In the genomic region with DNA sequence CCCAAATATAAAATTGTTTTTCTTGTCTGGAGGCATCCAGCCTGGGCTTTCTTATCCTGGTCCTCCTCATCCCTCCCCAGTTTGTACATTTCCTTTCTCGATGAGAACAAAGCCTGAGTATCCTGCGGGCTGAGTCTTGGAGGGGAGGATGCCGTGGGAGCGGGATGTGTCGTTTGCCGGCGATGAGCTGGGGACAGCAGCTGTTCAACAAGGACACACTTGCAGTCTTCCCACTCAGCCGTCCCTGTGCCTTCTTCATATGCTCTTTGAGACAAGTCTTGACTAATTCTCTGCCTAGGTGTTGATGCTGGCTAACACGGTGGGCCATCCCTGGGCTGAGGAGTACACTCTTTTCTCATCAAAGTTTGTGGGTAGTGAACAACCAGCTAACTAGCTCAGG, we compare ENCODE assay signal across 19 mouse cellular contexts. TPM values are rescaled to one million over a fixed set of nuclear protein-coding genes. Genes with fewer than 3 reads are reported as not detected.
A peak's percentile ranks its signal among the peaks of the same experiment; 100 is the strongest.
DNase-seq lines count a peak whose midpoint lies in the region; ATAC-seq and TF ChIP-seq lines count a peak whose summit lies in the region.
"Had no signal": no experiment of that assay in that cellular context is flagged by ENCODE, and none has a peak within 500 bp of the region (broad histone marks: within the 10 kb centered on the region; RNA-seq: fewer than 3 reads in every experiment).

No protein-coding gene starts in this region.

- TF ChIP-seq EP300 in liver, embryonic 14.5 days (IDR thresholded peaks at IDR 0.05; ENCODE audit: low read depth): no peak

- no peak for TF ChIP-seq CTCF in kidney, adult 2 months (conservative IDR thresholded peaks at IDR 0.05; ENCODE audit: insufficient read depth, insufficient read length, low read depth, low read length)
- TF ChIP-seq CTCF in liver, embryonic 14.5 days (IDR thresholded peaks at IDR 0.05; ENCODE audit: low read depth): no peak

- H3K4me2 ChIP-seq in liver, embryonic 14.5 days (ENCODE audit: low read depth): no peak overlapping the region
- no peak overlapping the region for H3K4me2 ChIP-seq in midbrain, embryonic 16.5 days (ENCODE audit: low read length)
- H3K4me2 ChIP-seq: embryonic facial prominence, embryonic 12.5 days; heart, embryonic 15.5 days; hindbrain, embryonic 12.5 days; limb, embryonic 13.5 days had no signal

- no peaks in the 10 kb centered on the region for H3K27me3 ChIP-seq in kidney, adult 2 months (replicated peaks; ENCODE audit: control insufficient read depth, insufficient read depth, low read length)
- no peaks in the 10 kb centered on the region for H3K27me3 ChIP-seq in megakaryocyte, embryonic 14.5 days (replicated peaks)
- no peaks in the 10 kb centered on the region for H3K27me3 ChIP-seq in liver, embryonic 14.5 days (ENCODE audit: control insufficient read depth, insufficient read depth, low read length)
- H3K27me3 ChIP-seq in midbrain, embryonic 16.5 days (ENCODE audit: control insufficient read depth, insufficient read depth, low read depth, low read length): no peaks in the 10 kb centered on the region
- H3K27me3 ChIP-seq: embryonic facial prominence, embryonic 12.5 days; heart, embryonic 15.5 days; hindbrain, embryonic 12.5 days; limb, embryonic 13.5 days had no signal

- no peaks in the 10 kb centered on the region for H3K36me3 ChIP-seq in kidney, adult 2 months (ENCODE audit: control insufficient read depth, insufficient read depth, low read length)
- no peaks in the 10 kb centered on the region for H3K36me3 ChIP-seq in megakaryocyte, embryonic 14.5 days (replicated peaks; ENCODE audit: low read length)
- H3K36me3 ChIP-seq in liver, embryonic 14.5 days (replicated peaks; ENCODE audit: control insufficient read depth, insufficient read depth, low read depth): no peaks in the 10 kb centered on the region
- no peaks in the 10 kb centered on the region for H3K36me3 ChIP-seq in midbrain, embryonic 16.5 days (ENCODE audit: control insufficient read depth, insufficient read depth, low read length)
- H3K36me3 ChIP-seq: embryonic facial prominence, embryonic 12.5 days; G1E; heart, embryonic 15.5 days; hindbrain, embryonic 12.5 days; limb, embryonic 13.5 days had no signal

- no peaks in the 10 kb centered on the region for H3K4me1 ChIP-seq in kidney, adult 2 months (ENCODE audit: control insufficient read depth, insufficient read depth, low read length)
- peaks cover 74% of the 10 kb centered on the region for H3K4me1 ChIP-seq in megakaryocyte, embryonic 14.5 days
- H3K4me1 ChIP-seq in liver, embryonic 14.5 days (replicated peaks; ENCODE audit: control insufficient read depth in 2 of 2, insufficient read depth in 2 of 2, low read length in 1 of 2): peaks cover 31 to 46% of the 10 kb centered on the region in 2 experiments
- H3K4me1 ChIP-seq in midbrain, embryonic 16.5 days (ENCODE audit: control insufficient read depth, insufficient read depth, low read length): no peaks in the 10 kb centered on the region
- H3K4me1 ChIP-seq: embryonic facial prominence, embryonic 12.5 days; hindbrain, embryonic 12.5 days; limb, embryonic 13.5 days had no signal

- peak overlapping the region; percentile 9; the same call in 1 of the 2 replicates for H3K27ac ChIP-seq in kidney, adult 2 months (ENCODE audit: insufficient read depth, low read depth, low read length)
- H3K27ac ChIP-seq in liver, embryonic 14.5 days: peak overlapping the region; percentile 27; the same call in 1 of the 2 replicates
- no peak overlapping the region for H3K27ac ChIP-seq in midbrain, embryonic 16.5 days (ENCODE audit: low read length)
- H3K27ac ChIP-seq: embryonic facial prominence, embryonic 12.5 days; heart, embryonic 15.5 days; hindbrain, embryonic 12.5 days; limb, embryonic 13.5 days had no signal

- WGBS in kidney, adult 2 months: 48% methylated on average over 9 of the region's 9 CpGs
- 73% methylated on average over 9 of the region's 9 CpGs for WGBS in liver, embryonic 14.5 days (ENCODE audit: insufficient replicate concordance)
- 61% methylated on average over 9 of the region's 9 CpGs for WGBS in midbrain, embryonic 16.5 days

- no peak for DNase-seq in kidney, adult 2 months
- DNase-seq in kidney, adult 18-20 months: no peak
- DNase-seq in left cerebral cortex, adult 18-20 months (ENCODE audit: low spot score in 2 of 2): peak; percentile 50 to 69
- DNase-seq in liver, embryonic 14.5 days (ENCODE audit: low read depth in 3 of 3, low spot score in 3 of 3): no peak
- DNase-seq: adrenal gland, adult 2 months; cerebellum, adult 18-20 months; layer of hippocampus, adult 9-11 months; lung, postnatal 10 days had no signal

- no peak for TF ChIP-seq POLR2A in kidney, adult 2 months (IDR thresholded peaks at IDR 0.05; ENCODE audit: low read depth, low read length)

- no peak overlapping the region for H3K9ac ChIP-seq in liver, embryonic 14.5 days (replicated peaks)
- H3K9ac ChIP-seq in midbrain, embryonic 16.5 days (ENCODE audit: low read depth, low read length): no peak overlapping the region
- H3K9ac ChIP-seq: embryonic facial prominence, embryonic 12.5 days; heart, embryonic 15.5 days; hindbrain, embryonic 12.5 days; limb, embryonic 13.5 days had no signal

- no peak for ATAC-seq in megakaryocyte, adult 5-6 weeks (ENCODE audit: poor library complexity, severe bottlenecking)
- no peak for ATAC-seq in liver, embryonic 14.5 days (ENCODE audit: insufficient read depth)
- ATAC-seq in cerebellum, adult (ENCODE audit: insufficient number of reproducible peaks, low FRiP score, low TSS enrichment): no peak
- ATAC-seq in midbrain, embryonic 16.5 days: no peak
- ATAC-seq: intestine, embryonic 16.5 days had no signal

- no peaks in the 10 kb centered on the region for H3K9me3 ChIP-seq in megakaryocyte, embryonic 14.5 days
- H3K9me3 ChIP-seq in liver, embryonic 14.5 days (ENCODE audit: control insufficient read depth, low read length): no peaks in the 10 kb centered on the region
- H3K9me3 ChIP-seq in midbrain, embryonic 16.5 days (replicated peaks; ENCODE audit: control insufficient read depth, low read length, poor library complexity, severe bottlenecking): no peaks in the 10 kb centered on the region
- H3K9me3 ChIP-seq: embryonic facial prominence, embryonic 12.5 days; G1E; heart, embryonic 15.5 days; hindbrain, embryonic 12.5 days; limb, embryonic 13.5 days had no signal

- H3K4me3 ChIP-seq in kidney, adult 2 months (ENCODE audit: insufficient read depth, low read depth, low read length): no peak overlapping the region
- peak overlapping the region; percentile 51 for H3K4me3 ChIP-seq in megakaryocyte, embryonic 14.5 days (replicated peaks)
- H3K4me3 ChIP-seq in liver, embryonic 14.5 days (ENCODE audit: insufficient read depth in 1 of 2, low read depth in 2 of 2, low read length in 2 of 2): no peak overlapping the region
- no peak overlapping the region for H3K4me3 ChIP-seq in midbrain, embryonic 16.5 days (ENCODE audit: low read depth, low read length)
- H3K4me3 ChIP-seq: embryonic facial prominence, embryonic 12.5 days; heart, embryonic 15.5 days; hindbrain, embryonic 12.5 days; limb, embryonic 13.5 days; myocyte had no signal

RNA-seq across cellular contexts. Expression of a gene that starts 13.5 kb away (rescaled TPM):
- polyA plus RNA-seq in kidney, adult 2 months (2012; rRNA removed): 17.7 and 20.5 TPM in 2 replicates
- 7.6 TPM in 2 replicates for polyA plus RNA-seq in megakaryocyte, embryonic 14.5 days (2012; ENCODE audit: insufficient read depth, low replicate concordance)
- 21.7 and 25.3 TPM in 2 replicates for total RNA-seq in megakaryocyte, adult 5-6 weeks (2015)
- 31.4 and 38.1 TPM in 2 replicates for total RNA-seq in megakaryocyte, adult 5-6 weeks (2017)
- total RNA-seq in left cerebral cortex, adult 18-20 months (2021): 10 to 100 TPM; 77.7 to 89.3 TPM
- polyA plus RNA-seq in liver, embryonic 14.5 days (2012; rRNA removed): 19.5 and 28.6 TPM in 2 replicates
- 31.1 and 31.6 TPM in 2 replicates for polyA plus RNA-seq in liver, embryonic 14.5 days (2014; fragmentation: Nextera tagmentation; extraction: Ambion mirVana)
- 45.0 and 47.3 TPM in 2 replicates for polyA plus RNA-seq in midbrain, embryonic 16.5 days (2015; fragmentation: Nextera tagmentation; extraction: Ambion mirVana)

Comparison
In these comparisons a context has a peak if more than half of its experiments do, and no peak if none do; other contexts are left out.
1. DNase-seq: peak in left cerebral cortex, adult 18-20 months (2 of 2); none in kidney, adult 2 months (single experiment), kidney, adult 18-20 months (single experiment) and liver, embryonic 14.5 days (0 of 3).